10 mouse cellular contexts compared by ENCODE assay signal in the genomic region with DNA sequence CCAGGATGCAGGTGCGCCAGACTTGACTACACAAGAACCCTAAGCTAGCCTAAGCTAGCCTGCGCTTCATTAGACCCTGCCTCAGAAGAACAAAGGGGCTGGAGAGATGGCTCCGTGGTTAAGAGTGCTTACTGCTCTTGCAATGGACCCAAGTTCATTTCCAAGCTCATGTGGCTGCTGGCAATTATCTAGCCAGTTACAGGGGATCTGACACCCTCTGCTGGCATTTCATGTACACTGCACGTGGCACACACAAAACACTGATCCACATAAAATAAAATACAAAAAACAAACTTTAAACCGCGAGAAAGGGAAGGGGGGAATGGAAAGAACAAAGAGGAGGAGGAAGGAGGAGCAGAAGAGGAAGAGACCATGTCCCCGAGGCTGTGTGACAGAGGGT. TPM values are rescaled to one million over a fixed set of nuclear protein-coding genes. Genes with fewer than 3 reads are reported as not detected.
DNase-seq lines count a peak whose midpoint lies in the region; ATAC-seq and TF ChIP-seq lines count a peak whose summit lies in the region.
"Had no signal": no experiment of that assay in that cellular context is flagged by ENCODE, and none has a peak within 500 bp of the region (broad histone marks: within the 10 kb centered on the region; RNA-seq: fewer than 3 reads in every experiment).

No protein-coding gene starts in this region.

- H3K4me1 ChIP-seq in liver, adult 2 months (ENCODE audit: control insufficient read depth, insufficient read depth, low read length): no peaks in the 10 kb centered on the region
- no peaks in the 10 kb centered on the region; the same call in 1 of the 2 replicates for H3K4me1 ChIP-seq in stomach, postnatal 0 days (replicated peaks; ENCODE audit: control insufficient read depth, insufficient read depth)

- DNase-seq in embryo, embryonic 10 days (ENCODE audit: low spot score): peak; percentile 65
- no peak for DNase-seq in embryo, embryonic 9.5 days (ENCODE audit: extremely low spot score)
- DNase-seq in liver, adult 2 months (ENCODE audit: extremely low read depth, low read depth, low spot score): peak; percentile 64
- no peak for DNase-seq in liver
- DNase-seq in NIH3T3 (ENCODE audit: low read depth): peak; percentile 85
- DNase-seq in kidney, postnatal 10 days: peak; percentile 72
- peak; percentile 60 for DNase-seq in stomach, postnatal 0 days (ENCODE audit: low spot score)

- H3K79me2 ChIP-seq in liver, adult 2 months (ENCODE audit: control insufficient read depth, insufficient read depth, low read length): no peaks in the 10 kb centered on the region

- H3K9ac ChIP-seq in liver, adult 2 months (ENCODE audit: low read depth, low read length): no peak overlapping the region
- no peak overlapping the region for H3K9ac ChIP-seq in stomach, postnatal 0 days (ENCODE audit: low read length)

- no peaks in the 10 kb centered on the region for H3K27me3 ChIP-seq in liver, adult 2 months (ENCODE audit: control insufficient read depth, insufficient read depth, low read length)
- no peaks in the 10 kb centered on the region for H3K27me3 ChIP-seq in stomach, postnatal 0 days (ENCODE audit: control insufficient read depth, insufficient read depth, low read length)

- peak; percentile 62 for TF ChIP-seq CTCF in liver, adult 2 months (IDR thresholded peaks at IDR 0.05; ENCODE audit: low read depth, low read length)
- peak; percentile 89 for TF ChIP-seq CTCF in stomach, postnatal 0 days (IDR thresholded peaks at IDR 0.05; ENCODE audit: low read depth)

- H3K36me3 ChIP-seq in liver, adult 2 months (ENCODE audit: control insufficient read depth, insufficient read depth, low read length): no peaks in the 10 kb centered on the region
- no peaks in the 10 kb centered on the region for H3K36me3 ChIP-seq in stomach, postnatal 0 days (ENCODE audit: control insufficient read depth, insufficient read depth, low read length)

- no peak overlapping the region for H3K4me3 ChIP-seq in liver, adult 2 months (ENCODE audit: insufficient read depth, low read depth, low read length)
- no peak overlapping the region for H3K4me3 ChIP-seq in stomach, postnatal 0 days (ENCODE audit: low read depth, low read length)
- H3K4me3 ChIP-seq: heart, embryonic 13.5 days had no signal

- no peak overlapping the region for H3K27ac ChIP-seq in liver, adult 2 months (replicated peaks; ENCODE audit: insufficient read depth, low read depth, low read length)
- H3K27ac ChIP-seq in stomach, postnatal 0 days (replicated peaks): no peak overlapping the region
- H3K27ac ChIP-seq: heart, embryonic 13.5 days; macrophage had no signal

- no peak for TF ChIP-seq EP300 in stomach, postnatal 0 days (optimal IDR thresholded peaks at IDR 0.05)

- 46% methylated on average over 7 of the region's 7 CpGs for WGBS in liver, adult 2 months
- WGBS in stomach, postnatal 0 days: 50% methylated on average over 7 of the region's 7 CpGs

- no peak overlapping the region for H3K4me2 ChIP-seq in stomach, postnatal 0 days (replicated peaks; ENCODE audit: low read depth)
- H3K4me2 ChIP-seq: heart, embryonic 13.5 days had no signal

- H3K9me3 ChIP-seq in stomach, postnatal 0 days (ENCODE audit: control insufficient read depth, low read length): no peaks in the 10 kb centered on the region
- H3K9me3 ChIP-seq: heart, embryonic 13.5 days had no signal

- no peak for TF ChIP-seq POLR2A in liver, adult 2 months (IDR thresholded peaks at IDR 0.05; ENCODE audit: extremely low read depth, insufficient read depth, low read length)

- ATAC-seq in stomach, postnatal 0 days (ENCODE audit: low FRiP score, low TSS enrichment): no peak
- ATAC-seq in erythroid progenitor cell, adult 5-6 weeks (replicated peaks; ENCODE audit: low FRiP score, poor library complexity, severe bottlenecking): no peak

RNA-seq across cellular contexts. Expression of gene Tsks, which starts 15.2 kb away (rescaled TPM):
- total RNA-seq in liver, adult 2 months (2014; rRNA removed): not detected in 2 replicates
- 0.20 and 0.51 TPM in 2 replicates for polyA plus RNA-seq in liver, adult 2 months (2012; rRNA removed)
- 0.08 TPM in 1 of 2 replicates, not detected in the other for polyA plus RNA-seq in stomach, postnatal 0 days (2015; fragmentation: Nextera tagmentation; extraction: Ambion mirVana)
- not detected in 2 replicates for total RNA-seq in erythroid progenitor cell, adult 5-6 weeks (2015; ENCODE audit: low replicate concordance)
- not detected in 2 replicates for total RNA-seq in erythroid progenitor cell, adult 5-6 weeks (2017; ENCODE audit: low replicate concordance)
- polyA plus RNA-seq: macrophage had no signal

RNA-seq across cellular contexts. Expression of gene Cpt1c, which starts 16.4 kb away (rescaled TPM):
- 0.09 and 0.34 TPM in 2 replicates for total RNA-seq in liver, adult 2 months (2014; rRNA removed)
- polyA plus RNA-seq in liver, adult 2 months (2012; rRNA removed): 0.71 and 0.91 TPM in 2 replicates
- 5.6 and 7.3 TPM in 2 replicates for polyA plus RNA-seq in stomach, postnatal 0 days (2015; fragmentation: Nextera tagmentation; extraction: Ambion mirVana)
- 1.1 TPM in 1 of 2 replicates, not detected in the other for total RNA-seq in erythroid progenitor cell, adult 5-6 weeks (2015; ENCODE audit: low replicate concordance)
- total RNA-seq in erythroid progenitor cell, adult 5-6 weeks (2017; ENCODE audit: low replicate concordance): 1.7 TPM in 1 of 2 replicates, not detected in the other
- polyA plus RNA-seq: macrophage had no signal

RNA-seq across cellular contexts. Expression of gene Prmt1, which starts 28.2 kb away (rescaled TPM):
- 15.9 and 23.0 TPM in 2 replicates for total RNA-seq in liver, adult 2 months (2014; rRNA removed)
- 26.0 and 36.1 TPM in 2 replicates for polyA plus RNA-seq in liver, adult 2 months (2012; rRNA removed)
- polyA plus RNA-seq in stomach, postnatal 0 days (2015; fragmentation: Nextera tagmentation; extraction: Ambion mirVana): 181 and 185 TPM in 2 replicates
- total RNA-seq in erythroid progenitor cell, adult 5-6 weeks (2015; ENCODE audit: low replicate concordance): 17.3 and 28.9 TPM in 2 replicates
- 2.3 and 25.4 TPM in 2 replicates for total RNA-seq in erythroid progenitor cell, adult 5-6 weeks (2017; ENCODE audit: low replicate concordance)

RNA-seq across cellular contexts. Expression of gene Ap2a1, which starts 28.9 kb away (rescaled TPM):
- 14.5 and 18.3 TPM in 2 replicates for total RNA-seq in liver, adult 2 months (2014; rRNA removed)
- 32.8 and 38.2 TPM in 2 replicates for polyA plus RNA-seq in liver, adult 2 months (2012; rRNA removed)
- 29.3 and 33.9 TPM in 2 replicates for polyA plus RNA-seq in stomach, postnatal 0 days (2015; fragmentation: Nextera tagmentation; extraction: Ambion mirVana)
- 93.0 and 93.9 TPM in 2 replicates for total RNA-seq in erythroid progenitor cell, adult 5-6 weeks (2015; ENCODE audit: low replicate concordance)
- total RNA-seq in erythroid progenitor cell, adult 5-6 weeks (2017; ENCODE audit: low replicate concordance): 46.2 and 74.2 TPM in 2 replicates

RNA-seq across cellular contexts. Expression of gene Irf3, which starts 39.2 kb away (rescaled TPM):
- 58.5 and 59.0 TPM in 2 replicates for total RNA-seq in liver, adult 2 months (2014; rRNA removed)
- polyA plus RNA-seq in liver, adult 2 months (2012; rRNA removed): 82.0 and 101 TPM in 2 replicates
- polyA plus RNA-seq in stomach, postnatal 0 days (2015; fragmentation: Nextera tagmentation; extraction: Ambion mirVana): 55.7 and 59.8 TPM in 2 replicates
- 50.7 and 80.7 TPM in 2 replicates for total RNA-seq in erythroid progenitor cell, adult 5-6 weeks (2015; ENCODE audit: low replicate concordance)
- 44.2 and 62.0 TPM in 2 replicates for total RNA-seq in erythroid progenitor cell, adult 5-6 weeks (2017; ENCODE audit: low replicate concordance)

Comparison
In these comparisons a context has a peak if more than half of its experiments do, and no peak if none do; other contexts are left out.
1. DNase-seq: peak in embryo, embryonic 10 days (single experiment), liver, adult 2 months (single experiment), NIH3T3 (single experiment), kidney, postnatal 10 days (single experiment) and stomach, postnatal 0 days (single experiment); none in embryo, embryonic 9.5 days (single experiment) and liver (single experiment).